Mouse (Mus musculus) E14TG2a.4 (cell line): ENCODE results near the gene Gdap2.

Experiments
- H3K27me3 ChIP-seq: 2 replicates; pipeline ENCODE4 v1.6.1; 2014; ENCODE audit warnings: low read length, control low read depth; ENCODE audit not compliant: insufficient read depth
- H3K36me3 ChIP-seq: 2 replicates; pipeline ENCODE4 v1.6.1; 2014; ENCODE audit warnings: low read length, control low read depth; ENCODE audit not compliant: insufficient read depth
- H3K4me1 ChIP-seq: replicated peaks from 2 replicates; pipeline ENCODE4 v1.6.1; 2014; ENCODE audit warnings: low read depth, low read length, control low read depth
- H3K4me3 ChIP-seq: replicated peaks from 2 replicates; pipeline ENCODE4 v1.5.1; 2014; ENCODE audit warnings: mild to moderate bottlenecking, low read length
- H3K9me3 ChIP-seq: 2 replicates; pipeline ENCODE4 v1.6.1; 2014; ENCODE audit warnings: low read length, control low read depth
- CTCF ChIP-seq: conservative IDR thresholded peaks from 2 replicates; pipeline ENCODE4 v1.5.1; 2014; ENCODE audit warnings: low read length
- NANOG ChIP-seq: IDR thresholded peaks from 2 replicates; pipeline ENCODE4 v1.6.1; 2014; ENCODE audit warnings: borderline replicate concordance, low read length, mixed read lengths
- POU5F1 ChIP-seq: IDR thresholded peaks from 2 replicates; pipeline ENCODE4 v1.6.1; 2014; ENCODE audit warnings: low read length, borderline replicate concordance

The Gdap2 gene

DNA sequence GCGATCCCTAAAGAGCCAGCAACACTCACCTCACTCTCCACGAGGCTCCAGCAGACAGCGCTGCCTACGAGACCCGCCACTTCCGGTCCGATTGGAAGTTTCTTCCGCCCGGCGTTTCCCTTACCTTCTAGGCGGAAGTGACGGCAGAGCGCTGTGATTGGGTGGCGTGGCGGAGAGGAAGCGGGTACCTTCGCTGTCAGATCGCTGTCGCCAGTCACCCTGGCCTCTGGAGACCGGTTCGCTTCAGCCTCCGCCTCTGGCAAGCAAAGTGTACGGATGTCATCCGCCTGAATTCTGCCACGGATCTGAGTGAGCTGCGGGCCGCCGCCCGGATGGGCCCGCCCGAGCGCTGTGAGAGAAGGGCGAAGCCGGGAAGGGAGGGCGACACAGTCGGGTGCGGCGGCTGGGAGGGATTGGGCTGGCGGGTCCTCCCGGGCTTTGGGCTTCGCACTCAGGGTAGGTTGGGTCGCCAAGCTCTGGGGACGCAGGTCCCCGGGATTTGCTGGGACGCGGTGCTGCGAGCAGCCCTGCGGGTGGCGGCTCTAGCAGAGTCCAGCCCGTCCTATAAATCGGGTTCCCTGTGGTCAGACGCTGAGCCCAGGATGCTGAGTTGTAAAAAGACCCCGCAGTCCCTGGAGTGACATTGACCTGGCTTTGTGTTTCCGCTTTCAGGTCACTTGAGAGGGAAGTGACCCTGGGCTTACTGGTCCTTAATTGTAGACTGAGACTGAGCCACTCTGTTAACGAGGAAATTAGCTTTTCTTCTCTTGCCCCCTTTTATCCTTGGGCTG lies at the start of gene Gdap2, which contains the start of gene Wdr3:
TSS of gene Gdap2 (plus strand) at position 67 of the 791 bp plus-strand sequence.
TSS of gene Wdr3 (minus strand) at position 93 of the 791 bp plus-strand sequence.
- H3K27me3 ChIP-seq, result no peaks in the 10 kb centered on the region
- H3K36me3 ChIP-seq, result peaks cover 34% of the 10 kb centered on the region
- H3K4me3 ChIP-seq, result peak within 1 kb of the TSS; percentile 96
- peaks cover 19% of the 10 kb centered on the region for H3K4me1 ChIP-seq
- TF ChIP-seq NANOG, result no peak
- no peak for TF ChIP-seq CTCF
- no peak for TF ChIP-seq POU5F1
- no peaks in the 10 kb centered on the region for H3K9me3 ChIP-seq

DNA sequence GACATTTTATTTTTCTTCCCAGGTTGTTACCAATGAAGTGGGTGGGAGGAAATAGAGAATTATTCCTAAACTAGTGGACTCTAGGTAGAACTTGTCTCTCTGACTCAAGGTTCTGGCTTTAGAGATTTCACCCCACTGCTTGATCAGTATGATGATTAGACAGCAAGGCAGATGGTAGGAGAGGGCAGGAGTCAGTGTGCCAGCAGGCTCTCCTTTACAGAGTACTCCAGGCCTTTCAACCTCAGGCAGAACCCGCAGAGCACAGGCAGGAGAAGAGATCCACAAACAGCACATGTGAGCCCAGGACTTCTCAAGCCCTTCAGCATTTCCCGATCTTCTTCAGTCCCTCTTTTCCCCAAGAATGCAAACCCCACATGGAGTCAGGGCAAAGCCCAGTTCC lies 43.5 kb upstream of the Gdap2 start:
- TF ChIP-seq CTCF, result no peak
- no peak for TF ChIP-seq POU5F1
- no peak for TF ChIP-seq NANOG
- Histone ChIP-seq H3K9me3 (no peaks in the 10 kb centered on the region), H3K27me3 (no peaks in the 10 kb centered on the region), H3K36me3 (no peaks in the 10 kb centered on the region), H3K4me1 (no peaks in the 10 kb centered on the region), H3K4me3 (no peak overlapping the region)

DNA sequence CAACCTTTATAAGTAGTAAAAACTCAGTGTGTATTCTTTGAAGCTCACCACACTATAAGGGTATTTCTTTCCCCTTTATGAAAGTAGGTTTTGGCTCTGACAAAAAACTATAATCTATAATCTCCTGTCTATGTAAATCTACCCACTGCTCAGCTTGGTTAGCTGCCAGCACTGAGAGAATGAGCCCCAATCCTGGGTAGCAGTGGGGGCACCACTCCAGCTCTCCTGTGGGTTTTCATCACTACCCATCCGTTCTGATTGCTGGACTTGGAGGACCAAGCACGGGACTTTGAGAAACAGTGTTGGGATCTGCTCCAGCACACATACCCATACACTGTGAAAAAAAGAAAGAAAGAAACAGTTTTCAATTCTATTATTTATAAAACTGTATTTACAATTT lies 40.2 kb upstream of the Gdap2 start:
- no peak for TF ChIP-seq NANOG
- no peak for TF ChIP-seq POU5F1
- TF ChIP-seq CTCF, result no peak
- Histone ChIP-seq H3K9me3 (no peaks in the 10 kb centered on the region), H3K27me3 (no peaks in the 10 kb centered on the region)

DNA sequence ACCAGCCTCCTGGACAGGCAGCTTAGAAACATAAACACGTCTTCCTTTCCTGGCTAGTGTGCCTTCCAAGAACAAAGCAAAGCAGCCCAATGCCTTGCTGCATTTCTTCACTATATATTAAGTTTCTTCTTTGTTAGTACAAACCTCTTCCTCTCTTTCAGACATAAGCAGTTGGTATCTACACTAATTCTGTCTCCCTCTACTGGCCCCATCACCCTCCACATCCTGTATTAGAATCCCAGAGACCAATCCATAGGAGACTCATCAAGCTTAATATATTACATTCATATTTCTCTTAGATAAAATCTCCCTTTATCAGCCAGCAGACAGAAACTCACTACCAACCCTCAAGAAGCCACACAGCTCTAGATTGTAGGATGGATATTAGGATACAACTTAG lies 39.7 kb upstream of the Gdap2 start:
- H3K9me3 ChIP-seq, result no peaks in the 10 kb centered on the region
- H3K27me3 ChIP-seq, result no peaks in the 10 kb centered on the region
- no peaks in the 10 kb centered on the region for H3K4me1 ChIP-seq
- TF ChIP-seq NANOG, result no peak
- TF ChIP-seq POU5F1, result no peak
- no peak for TF ChIP-seq CTCF
- no peak overlapping the region for H3K4me3 ChIP-seq
- no peaks in the 10 kb centered on the region for H3K36me3 ChIP-seq

More for the DNA sequence above, 40.2 kb upstream of the Gdap2 start:
- Histone ChIP-seq H3K4me1 (no peaks in the 10 kb centered on the region), H3K4me3 (no peak overlapping the region), H3K36me3 (no peaks in the 10 kb centered on the region)

DNA sequence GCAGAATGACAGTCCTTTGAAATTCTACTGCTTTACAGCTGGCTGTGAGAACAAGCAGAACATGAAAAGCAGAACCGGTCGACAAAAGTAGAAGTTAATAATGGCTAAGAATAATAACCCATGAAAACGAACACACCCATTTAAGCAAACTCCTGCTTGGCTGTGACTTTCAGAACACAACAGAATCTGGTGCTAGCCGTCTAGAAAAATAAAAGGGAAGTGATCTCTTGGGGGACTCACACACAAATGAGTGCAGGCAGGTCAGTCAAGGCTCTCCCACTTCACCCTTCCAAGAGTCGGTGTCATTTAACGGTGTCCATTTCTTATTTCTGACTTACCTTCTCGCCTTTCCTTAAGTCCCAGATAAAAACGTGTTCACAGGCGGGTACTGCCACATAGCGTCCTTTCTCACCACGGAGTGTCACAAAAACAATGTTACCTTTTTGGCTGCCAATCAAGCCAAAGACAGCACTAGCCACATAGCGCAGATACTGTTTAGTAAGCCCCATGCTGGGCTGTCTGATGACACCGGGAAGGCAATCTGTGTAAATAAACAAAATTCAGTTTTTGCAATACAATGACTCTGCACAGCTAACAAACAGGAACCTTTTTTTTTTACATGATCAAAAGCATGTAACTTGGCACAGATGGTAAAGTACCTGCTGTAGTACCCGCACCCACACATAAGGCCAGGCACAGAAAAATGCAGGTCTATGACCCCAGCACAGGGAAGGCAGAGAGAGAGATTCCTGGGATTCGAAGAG lies 1.3 kb upstream of the Gdap2 start:
- Histone ChIP-seq H3K4me1 (peaks cover 19% of the 10 kb centered on the region), H3K9me3 (no peaks in the 10 kb centered on the region), H3K4me3 (peak overlapping the region; percentile 96), H3K36me3 (peaks cover 51% of the 10 kb centered on the region), H3K27me3 (no peaks in the 10 kb centered on the region)
- TF ChIP-seq NANOG (no peak), CTCF (no peak), POU5F1 (no peak)

DNA sequence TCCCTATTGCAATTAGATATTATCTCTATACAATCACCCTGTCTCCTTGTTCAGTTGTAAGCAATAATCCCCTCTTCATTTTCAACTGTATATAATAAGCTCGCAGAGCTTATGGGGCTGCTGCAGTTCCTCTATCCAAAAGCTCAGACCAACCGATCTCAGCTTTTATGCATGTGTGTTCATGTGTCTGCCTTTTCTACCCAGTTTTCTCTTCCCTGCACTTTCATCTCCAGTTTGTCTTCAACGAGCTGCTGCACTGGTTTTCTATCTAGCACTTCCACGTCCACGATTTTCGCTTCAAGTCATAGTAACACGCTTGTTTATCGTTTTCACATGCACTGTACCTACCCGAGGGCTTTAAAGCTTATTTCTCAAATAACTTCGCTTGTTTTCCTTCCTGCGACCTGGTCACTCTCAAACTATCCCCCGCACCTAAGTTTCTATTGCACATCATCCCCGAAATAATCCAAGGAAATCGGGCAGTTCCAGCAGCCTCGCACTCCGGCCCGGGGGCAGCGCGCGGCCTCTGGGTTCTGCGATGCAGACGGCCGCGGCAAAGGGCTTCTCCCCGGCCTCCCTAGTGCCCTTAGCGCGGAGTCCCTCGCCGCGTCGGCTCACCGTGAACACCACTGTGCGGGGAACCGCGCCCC lies 391 bp upstream of the Gdap2 start:
- Histone ChIP-seq H3K4me3 (peak overlapping the region; percentile 96), H3K27me3 (no peaks in the 10 kb centered on the region), H3K36me3 (peaks cover 41% of the 10 kb centered on the region), H3K9me3 (no peaks in the 10 kb centered on the region), H3K4me1 (peaks cover 19% of the 10 kb centered on the region)
- no peak for TF ChIP-seq POU5F1
- no peak for TF ChIP-seq NANOG
- no peak for TF ChIP-seq CTCF

DNA sequence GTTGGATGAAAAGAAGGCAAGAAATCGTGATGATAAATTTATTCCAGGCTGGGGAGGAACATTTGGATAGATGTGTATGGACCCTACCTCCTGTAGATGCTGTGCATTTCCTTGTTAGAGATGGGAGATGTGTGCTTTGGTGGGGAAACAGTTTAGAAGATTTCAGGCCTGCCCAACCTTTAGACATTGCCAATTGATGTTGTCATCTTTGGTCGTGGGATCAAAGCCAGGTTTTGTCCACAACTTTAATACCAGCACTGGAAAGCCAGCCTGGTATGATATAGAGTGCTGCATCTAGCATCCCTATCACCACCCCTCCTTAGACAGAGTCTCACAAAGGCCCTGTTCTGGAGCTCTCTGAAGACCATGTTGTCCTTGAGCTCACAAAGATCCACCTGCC lies 1.4 kb downstream of the Gdap2 start:
- H3K4me3 ChIP-seq, result no peak overlapping the region
- no peak for TF ChIP-seq NANOG
- TF ChIP-seq POU5F1, result no peak
- TF ChIP-seq CTCF, result no peak
- no peaks in the 10 kb centered on the region for H3K9me3 ChIP-seq

DNA sequence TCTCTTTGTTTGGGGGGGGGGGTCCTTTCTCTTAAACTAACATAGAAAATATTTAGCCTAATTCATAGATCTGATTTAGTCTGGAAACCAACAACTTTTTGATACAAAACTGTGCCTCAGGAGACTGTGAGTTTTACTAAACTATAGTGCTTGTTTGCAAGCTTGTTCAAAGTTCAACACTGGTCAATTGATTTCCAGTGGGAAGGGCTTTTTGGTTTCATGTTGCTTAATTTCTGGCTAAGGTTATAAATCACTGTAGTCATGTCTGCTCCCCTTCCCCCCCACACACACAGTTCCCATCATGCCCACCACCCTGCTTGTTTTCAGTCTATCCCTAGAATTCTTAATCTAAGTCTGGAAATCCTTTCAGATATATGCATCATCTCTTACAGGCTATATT lies 2.8 kb downstream of the Gdap2 start:
- Histone ChIP-seq H3K4me3 (no peak overlapping the region), H3K9me3 (no peaks in the 10 kb centered on the region), H3K36me3 (peaks cover 17% of the 10 kb centered on the region), H3K4me1 (peaks cover 19% of the 10 kb centered on the region), H3K27me3 (no peaks in the 10 kb centered on the region)
- TF ChIP-seq NANOG (no peak), CTCF (no peak), POU5F1 (no peak)

More for the DNA sequence above, 1.4 kb downstream of the Gdap2 start:
- H3K36me3 ChIP-seq, result peaks cover 25% of the 10 kb centered on the region
- peaks cover 19% of the 10 kb centered on the region for H3K4me1 ChIP-seq
- no peaks in the 10 kb centered on the region for H3K27me3 ChIP-seq

DNA sequence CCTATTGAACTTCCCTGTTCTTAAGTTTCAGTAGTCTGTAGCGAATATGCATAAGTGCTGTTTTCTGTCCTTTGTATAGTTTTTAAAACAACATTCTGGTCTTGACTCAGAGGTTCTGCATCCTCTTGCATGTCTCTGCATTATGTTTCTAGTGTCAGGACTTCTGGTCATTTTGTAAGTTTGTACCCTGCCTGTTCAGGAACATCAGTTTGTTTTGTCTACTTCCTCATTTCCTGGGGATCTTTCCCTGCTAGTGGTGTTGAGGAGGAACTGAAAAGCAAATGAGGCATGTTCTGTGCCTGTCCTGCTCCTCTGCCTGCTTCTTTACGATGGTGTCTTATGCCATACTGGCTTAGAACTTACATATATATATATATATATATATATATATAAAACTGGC lies 13.8 kb downstream of the Gdap2 start:
- H3K4me3 ChIP-seq, result no peak overlapping the region
- no peaks in the 10 kb centered on the region for H3K4me1 ChIP-seq
- H3K27me3 ChIP-seq, result no peaks in the 10 kb centered on the region
- TF ChIP-seq POU5F1 (no peak), NANOG (no peak), CTCF (no peak)
- peaks cover 10% of the 10 kb centered on the region; the same call in 1 of the 2 replicates for H3K9me3 ChIP-seq
- H3K36me3 ChIP-seq, result peaks cover 43% of the 10 kb centered on the region
